Mouse (Mus musculus): ENCODE measurements around the gene Dennd1a. TPM values are rescaled to one million over a fixed set of nuclear protein-coding genes. Genes with fewer than 3 reads are reported as not detected.

Gene Dennd1a
- polyA plus RNA-seq, 1 experiment = 44.5 TPM

DNA sequence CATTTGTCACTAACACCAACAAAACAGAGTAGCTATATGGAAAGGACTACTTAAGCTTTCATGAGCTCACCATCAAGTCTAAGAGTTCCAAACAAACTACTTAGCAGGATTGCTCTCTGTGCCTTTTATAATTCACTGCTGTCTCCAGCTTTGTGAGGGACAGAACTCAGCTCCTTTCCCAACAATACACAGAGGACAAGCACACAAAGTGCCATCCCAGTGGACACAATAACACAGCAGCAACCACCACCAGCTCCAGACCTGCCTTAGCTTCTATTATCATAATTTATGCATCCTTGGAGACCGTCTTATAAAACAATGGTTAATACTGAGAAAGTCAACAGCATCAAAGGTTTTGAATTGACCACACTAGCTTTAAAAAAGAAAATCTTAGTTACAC, 104.9 kb downstream of the Dennd1a start:
- no peak overlapping the region for H3K27ac ChIP-seq (ENCODE audit: insufficient read depth, low read length)
- TF ChIP-seq CTCF (IDR thresholded peaks at IDR 0.05; ENCODE audit: extremely low read depth, insufficient read depth, low read length) (no peak), POLR2A (IDR thresholded peaks at IDR 0.05; ENCODE audit: extremely low read depth, insufficient read depth, low read length) (no peak)
- no peak overlapping the region for H3K4me3 ChIP-seq (ENCODE audit: insufficient read depth, low read length)
- no peaks in the 10 kb centered on the region for H3K4me1 ChIP-seq (ENCODE audit: control insufficient read depth, insufficient read depth, low read length)

- Histone ChIP-seq H3K4me3 (ENCODE audit: insufficient read depth, low read length) (no peak overlapping the region), H3K4me1 (ENCODE audit: control insufficient read depth, insufficient read depth, low read length) (no peaks in the 10 kb centered on the region; the same call in 1 of the 2 replicates), H3K27ac (ENCODE audit: insufficient read depth, low read length) (no peak overlapping the region)
- TF ChIP-seq CTCF (IDR thresholded peaks at IDR 0.05; ENCODE audit: extremely low read depth, insufficient read depth, low read length) (no peak), POLR2A (IDR thresholded peaks at IDR 0.05; ENCODE audit: extremely low read depth, insufficient read depth, low read length) (no peak)
These were observed 109.6 kb downstream of the Dennd1a start for GRCm38 (mm10) chr2:38177583-38177978.

- no peak overlapping the region for H3K27ac ChIP-seq (ENCODE audit: insufficient read depth, low read length)
- no peak overlapping the region for H3K4me3 ChIP-seq (ENCODE audit: insufficient read depth, low read length)
- TF ChIP-seq POLR2A (IDR thresholded peaks at IDR 0.05; ENCODE audit: extremely low read depth, insufficient read depth, low read length) = no peak
- no peak for TF ChIP-seq CTCF (IDR thresholded peaks at IDR 0.05; ENCODE audit: extremely low read depth, insufficient read depth, low read length)
- no peaks in the 10 kb centered on the region; the same call in 1 of the 2 replicates for H3K4me1 ChIP-seq (ENCODE audit: control insufficient read depth, insufficient read depth, low read length)
These were observed 110.2 kb downstream of the Dennd1a start for GRCm38 (mm10) chr2:38176870-38177582.

GRCm38 (mm10) chr2:38175276-38175675, 111.9 kb downstream of the Dennd1a start:
- no peak for TF ChIP-seq POLR2A (IDR thresholded peaks at IDR 0.05; ENCODE audit: extremely low read depth, insufficient read depth, low read length)
- no peak for TF ChIP-seq CTCF (IDR thresholded peaks at IDR 0.05; ENCODE audit: extremely low read depth, insufficient read depth, low read length)
- no peak overlapping the region for H3K27ac ChIP-seq (ENCODE audit: insufficient read depth, low read length)
- H3K4me1 ChIP-seq (ENCODE audit: control insufficient read depth, insufficient read depth, low read length) = no peaks in the 10 kb centered on the region; the same call in 1 of the 2 replicates
- H3K4me3 ChIP-seq (ENCODE audit: insufficient read depth, low read length) = no peak overlapping the region

GRCm38 (mm10) chr2:38168606-38169005, 118.6 kb downstream of the Dennd1a start:
- TF ChIP-seq CTCF (IDR thresholded peaks at IDR 0.05; ENCODE audit: extremely low read depth, insufficient read depth, low read length) (no peak), POLR2A (IDR thresholded peaks at IDR 0.05; ENCODE audit: extremely low read depth, insufficient read depth, low read length) (no peak)
- Histone ChIP-seq H3K4me3 (ENCODE audit: insufficient read depth, low read length) (no peak overlapping the region), H3K27ac (ENCODE audit: insufficient read depth, low read length) (no peak overlapping the region), H3K4me1 (ENCODE audit: control insufficient read depth, insufficient read depth, low read length) (no peaks in the 10 kb centered on the region)

GRCm38 (mm10) chr2:38165966-38166365, 121.2 kb downstream of the Dennd1a start:
- Histone ChIP-seq H3K4me1 (ENCODE audit: control insufficient read depth, insufficient read depth, low read length) (no peaks in the 10 kb centered on the region), H3K27ac (ENCODE audit: insufficient read depth, low read length) (no peak overlapping the region), H3K4me3 (ENCODE audit: insufficient read depth, low read length) (no peak overlapping the region)
- TF ChIP-seq CTCF (IDR thresholded peaks at IDR 0.05; ENCODE audit: extremely low read depth, insufficient read depth, low read length) (no peak), POLR2A (IDR thresholded peaks at IDR 0.05; ENCODE audit: extremely low read depth, insufficient read depth, low read length) (no peak)

DNA sequence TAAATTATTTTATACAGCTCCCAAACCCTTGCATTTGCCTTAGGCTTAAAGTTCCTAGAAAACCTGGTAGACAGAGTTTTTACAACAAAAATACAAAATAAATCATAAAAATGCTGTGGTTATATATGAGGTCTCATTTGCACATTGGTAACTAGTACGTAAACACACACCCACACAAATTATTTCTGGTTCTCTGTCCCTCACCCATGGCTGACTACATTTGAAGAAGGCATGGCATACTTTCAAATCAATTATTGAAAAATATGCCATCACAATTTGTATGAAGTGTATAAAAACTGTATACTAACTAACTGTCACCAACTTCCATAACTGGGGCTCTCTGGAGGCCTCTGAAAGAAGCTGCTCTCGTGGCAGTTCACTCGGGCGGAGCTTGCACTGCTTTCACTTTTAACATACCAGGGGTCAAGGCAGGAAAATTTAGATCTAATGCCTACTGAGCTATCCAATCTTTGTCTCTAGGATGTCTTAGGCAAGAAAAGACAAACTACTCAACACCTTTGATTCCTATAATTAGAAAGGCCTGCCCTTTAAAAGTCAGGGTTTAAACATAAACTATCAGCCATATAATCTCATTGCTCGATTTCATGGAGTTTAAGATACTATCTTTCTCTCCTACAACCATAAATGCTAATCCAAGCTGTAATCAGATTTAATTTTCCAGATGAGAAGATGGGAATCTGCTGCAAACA, 122.7 kb downstream of the Dennd1a start:
- Histone ChIP-seq H3K4me1 (ENCODE audit: control insufficient read depth, insufficient read depth, low read length) (no peaks in the 10 kb centered on the region), H3K4me3 (ENCODE audit: insufficient read depth, low read length) (no peak overlapping the region), H3K27ac (ENCODE audit: insufficient read depth, low read length) (no peak overlapping the region)
- no peak for TF ChIP-seq CTCF (IDR thresholded peaks at IDR 0.05; ENCODE audit: extremely low read depth, insufficient read depth, low read length)
- TF ChIP-seq POLR2A (IDR thresholded peaks at IDR 0.05; ENCODE audit: extremely low read depth, insufficient read depth, low read length) = no peak

GRCm38 (mm10) chr2:38162486-38162885, 124.7 kb downstream of the Dennd1a start:
- Histone ChIP-seq H3K27ac (ENCODE audit: insufficient read depth, low read length) (no peak overlapping the region), H3K4me1 (ENCODE audit: control insufficient read depth, insufficient read depth, low read length) (no peaks in the 10 kb centered on the region), H3K4me3 (ENCODE audit: insufficient read depth, low read length) (no peak overlapping the region)
- TF ChIP-seq CTCF (IDR thresholded peaks at IDR 0.05; ENCODE audit: extremely low read depth, insufficient read depth, low read length) = no peak
- TF ChIP-seq POLR2A (IDR thresholded peaks at IDR 0.05; ENCODE audit: extremely low read depth, insufficient read depth, low read length) = no peak

DNA sequence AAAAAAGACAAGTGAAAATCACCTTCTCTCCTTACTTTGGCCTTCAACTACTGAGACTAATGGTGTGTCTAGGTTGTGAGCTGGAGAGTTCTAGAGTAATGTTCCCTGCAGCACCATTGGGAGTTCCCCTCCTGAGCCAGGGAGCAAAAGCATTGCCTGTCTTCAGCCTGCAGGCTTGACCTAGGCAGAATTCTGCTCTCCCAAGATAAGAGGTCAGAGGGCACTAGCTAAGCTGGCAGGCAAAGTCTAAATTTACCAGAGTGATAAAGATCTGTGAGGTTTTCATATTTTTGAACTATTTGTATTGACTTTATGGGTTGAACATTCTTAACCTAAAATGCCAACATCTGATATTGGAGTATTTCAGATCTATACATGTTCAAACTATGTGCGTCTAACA, 125.7 kb downstream of the Dennd1a start:
- TF ChIP-seq CTCF (IDR thresholded peaks at IDR 0.05; ENCODE audit: extremely low read depth, insufficient read depth, low read length) (no peak), POLR2A (IDR thresholded peaks at IDR 0.05; ENCODE audit: extremely low read depth, insufficient read depth, low read length) (no peak)
- Histone ChIP-seq H3K27ac (ENCODE audit: insufficient read depth, low read length) (no peak overlapping the region), H3K4me3 (ENCODE audit: insufficient read depth, low read length) (no peak overlapping the region), H3K4me1 (ENCODE audit: control insufficient read depth, insufficient read depth, low read length) (no peaks in the 10 kb centered on the region)

DNA sequence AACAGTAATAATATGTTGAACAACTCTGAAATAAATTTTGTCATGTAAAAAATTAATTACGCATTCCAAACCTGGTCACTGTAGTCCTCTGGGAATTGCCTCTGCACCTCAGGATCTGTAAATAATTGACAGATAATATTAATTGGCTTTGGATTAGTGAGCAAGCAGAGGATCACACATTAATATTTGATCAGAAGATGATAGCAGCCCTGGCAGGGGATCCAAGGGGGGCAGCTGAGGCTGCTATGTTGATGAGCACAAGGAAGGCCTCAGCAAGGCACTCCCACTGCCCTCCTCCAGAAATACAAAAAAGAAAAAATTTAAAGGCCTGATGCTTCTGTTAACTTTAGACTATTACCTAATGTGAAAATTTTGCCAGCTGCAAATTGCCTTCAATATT, 127.5 kb downstream of the Dennd1a start:
- H3K4me1 ChIP-seq (ENCODE audit: control insufficient read depth, insufficient read depth, low read length) = no peaks in the 10 kb centered on the region
- TF ChIP-seq CTCF (IDR thresholded peaks at IDR 0.05; ENCODE audit: extremely low read depth, insufficient read depth, low read length) = no peak
- TF ChIP-seq POLR2A (IDR thresholded peaks at IDR 0.05; ENCODE audit: extremely low read depth, insufficient read depth, low read length) = no peak
- H3K4me3 ChIP-seq (ENCODE audit: insufficient read depth, low read length) = no peak overlapping the region
- no peak overlapping the region for H3K27ac ChIP-seq (ENCODE audit: insufficient read depth, low read length)
